Mouse (Mus musculus): ENCODE measurements around the gene Tssk6. TPM values are rescaled to one million over a fixed set of nuclear protein-coding genes. Genes with fewer than 3 reads are reported as not detected.

Tssk6 gene
- polyA plus RNA-seq, 1 experiment = 1.0 TPM

DNA sequence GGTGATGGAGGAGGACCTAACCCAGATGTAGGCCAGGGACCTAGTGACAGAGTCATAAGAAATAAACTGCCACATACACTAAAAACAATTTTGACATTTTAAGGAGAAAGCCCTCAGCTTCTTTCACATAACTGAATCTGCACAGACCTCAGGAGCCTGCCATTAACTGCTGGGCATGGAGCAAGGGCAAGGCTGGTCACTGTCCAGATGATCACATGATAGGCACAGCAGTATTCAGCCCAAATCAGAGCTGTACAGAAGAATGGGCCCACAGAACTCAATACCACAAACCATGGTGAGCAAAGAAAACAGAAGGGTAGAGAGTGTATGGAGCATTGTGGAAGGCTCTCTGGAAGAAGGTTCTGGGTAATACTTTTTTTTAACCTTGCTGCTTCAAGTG lies 24.9 kb downstream of the Tssk6 start:
- Histone ChIP-seq H3K27ac (ENCODE audit: insufficient read depth, low read length) (no peak overlapping the region), H3K27me3 (ENCODE audit: control insufficient read depth, insufficient read depth, low read length) (no peaks in the 10 kb centered on the region), H3K36me3 (ENCODE audit: control insufficient read depth, insufficient read depth, low read length) (peaks cover 2% of the 10 kb centered on the region; the same call in 1 of the 2 replicates), H3K4me1 (ENCODE audit: control insufficient read depth, insufficient read depth, insufficient read length) (no peaks in the 10 kb centered on the region), H3K4me3 (ENCODE audit: extremely low read depth, insufficient read depth, insufficient read length) (no peak overlapping the region)
- no peak for DNase-seq (ENCODE audit: low read depth in 1 of 2, low spot score in 2 of 2)
- no peak for TF ChIP-seq CTCF (IDR thresholded peaks at IDR 0.05; ENCODE audit: extremely low read depth, insufficient read depth, insufficient read length, insufficient replicate concordance)
- no peak for TF ChIP-seq POLR2A (IDR thresholded peaks at IDR 0.05; ENCODE audit: low read depth, low read length)

DNA sequence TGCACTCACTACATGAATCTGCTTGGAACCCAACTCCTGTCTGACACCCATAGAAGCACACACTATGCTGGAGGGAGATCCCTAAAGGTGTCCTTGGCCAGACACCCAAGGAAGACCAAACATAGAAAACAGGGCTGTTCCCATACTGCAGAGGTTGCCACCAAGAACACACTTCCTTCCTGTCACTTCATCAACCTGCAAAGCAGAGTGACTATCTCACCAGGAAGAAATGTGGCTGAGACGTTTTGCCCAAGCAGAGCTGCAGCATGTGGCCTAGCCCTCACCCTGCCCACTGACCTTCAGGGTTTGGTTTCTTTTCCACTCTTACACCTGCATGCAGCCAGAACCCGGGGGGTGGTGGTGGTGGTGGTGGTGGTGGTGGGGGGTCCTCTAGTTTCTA lies 31.8 kb downstream of the Tssk6 start:
- peaks cover 13% of the 10 kb centered on the region; the same call in 1 of the 2 replicates for H3K4me1 ChIP-seq (ENCODE audit: control insufficient read depth, insufficient read depth, insufficient read length)
- DNase-seq (ENCODE audit: low read depth in 1 of 2, low spot score in 2 of 2) = no peak
- 15% methylated on average over 2 of the region's 2 CpGs for WGBS
- no peaks in the 10 kb centered on the region for H3K27me3 ChIP-seq (ENCODE audit: control insufficient read depth, insufficient read depth, low read length)
- no peak overlapping the region for H3K27ac ChIP-seq (ENCODE audit: insufficient read depth, low read length)
- no peak overlapping the region for H3K4me3 ChIP-seq (ENCODE audit: extremely low read depth, insufficient read depth, insufficient read length)
- peaks cover 5% of the 10 kb centered on the region; the same call in 1 of the 2 replicates for H3K36me3 ChIP-seq (ENCODE audit: control insufficient read depth, insufficient read depth, low read length)
- TF ChIP-seq POLR2A (IDR thresholded peaks at IDR 0.05; ENCODE audit: low read depth, low read length) (no peak), CTCF (IDR thresholded peaks at IDR 0.05; ENCODE audit: extremely low read depth, insufficient read depth, insufficient read length, insufficient replicate concordance) (no peak)

DNA sequence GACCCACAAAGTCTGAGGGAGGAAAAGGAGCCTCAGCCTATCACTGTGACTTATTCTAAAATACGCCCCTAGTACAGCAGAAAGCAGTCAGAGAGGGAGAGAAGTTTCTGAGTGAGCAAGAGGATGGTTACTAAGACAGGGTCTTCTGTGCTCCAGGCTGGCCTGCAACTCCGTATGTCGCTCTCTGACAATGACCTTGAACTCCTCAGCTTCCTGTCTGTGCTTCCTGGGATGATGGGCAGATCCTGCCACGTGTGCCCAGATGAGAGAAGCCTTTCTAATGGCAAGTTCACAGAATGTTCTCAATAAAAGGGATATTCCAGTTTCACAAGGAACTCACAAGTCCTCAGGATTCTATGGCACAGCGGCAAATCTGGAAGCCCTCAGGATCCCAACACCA lies 32.6 kb downstream of the Tssk6 start:
- Histone ChIP-seq H3K4me1 (ENCODE audit: control insufficient read depth, insufficient read depth, insufficient read length) (peaks cover 17% of the 10 kb centered on the region; the same call in 1 of the 2 replicates), H3K27me3 (ENCODE audit: control insufficient read depth, insufficient read depth, low read length) (no peaks in the 10 kb centered on the region), H3K27ac (ENCODE audit: insufficient read depth, low read length) (peak overlapping the region; percentile 17; the same call in 1 of the 2 replicates), H3K4me3 (ENCODE audit: extremely low read depth, insufficient read depth, insufficient read length) (no peak overlapping the region), H3K36me3 (ENCODE audit: control insufficient read depth, insufficient read depth, low read length) (peaks cover 5% of the 10 kb centered on the region; the same call in 1 of the 2 replicates)
- TF ChIP-seq CTCF (IDR thresholded peaks at IDR 0.05; ENCODE audit: extremely low read depth, insufficient read depth, insufficient read length, insufficient replicate concordance) (no peak), POLR2A (IDR thresholded peaks at IDR 0.05; ENCODE audit: low read depth, low read length) (no peak)
- DNase-seq (ENCODE audit: low read depth in 1 of 2, low spot score in 2 of 2) = no peak
- WGBS = 81% methylated on average over 5 of the region's 5 CpGs

DNA sequence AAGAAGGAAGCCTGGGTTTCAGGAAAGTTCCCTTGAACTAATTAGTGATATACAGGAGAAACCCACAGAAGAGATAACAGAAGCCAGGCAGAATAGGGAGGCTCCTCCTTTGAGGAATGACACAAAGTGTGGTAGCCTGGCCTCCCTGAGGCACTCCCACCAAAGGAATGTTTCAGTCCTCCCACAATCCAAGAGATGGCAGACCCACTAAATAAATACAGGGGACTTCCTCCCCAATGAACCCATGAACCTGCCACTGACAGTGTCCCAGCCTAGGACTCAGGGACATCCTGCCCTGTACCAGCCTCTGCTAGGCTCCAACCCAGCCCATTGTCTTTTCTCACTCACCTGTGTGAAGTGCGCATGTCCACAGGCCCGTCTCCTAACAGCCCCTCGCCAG lies 33.4 kb downstream of the Tssk6 start:
- H3K27ac ChIP-seq (ENCODE audit: insufficient read depth, low read length) = no peak overlapping the region
- no peak for DNase-seq (ENCODE audit: low read depth in 1 of 2, low spot score in 2 of 2)
- H3K4me3 ChIP-seq (ENCODE audit: extremely low read depth, insufficient read depth, insufficient read length) = no peak overlapping the region
- peaks cover 25% of the 10 kb centered on the region; the same call in 1 of the 2 replicates for H3K4me1 ChIP-seq (ENCODE audit: control insufficient read depth, insufficient read depth, insufficient read length)
- TF ChIP-seq CTCF (IDR thresholded peaks at IDR 0.05; ENCODE audit: extremely low read depth, insufficient read depth, insufficient read length, insufficient replicate concordance) (no peak), POLR2A (IDR thresholded peaks at IDR 0.05; ENCODE audit: low read depth, low read length) (no peak)
- H3K27me3 ChIP-seq (ENCODE audit: control insufficient read depth, insufficient read depth, low read length) = no peaks in the 10 kb centered on the region
- peaks cover 5% of the 10 kb centered on the region; the same call in 1 of the 2 replicates for H3K36me3 ChIP-seq (ENCODE audit: control insufficient read depth, insufficient read depth, low read length)
- 94% methylated on average over 3 of the region's 3 CpGs for WGBS

DNA sequence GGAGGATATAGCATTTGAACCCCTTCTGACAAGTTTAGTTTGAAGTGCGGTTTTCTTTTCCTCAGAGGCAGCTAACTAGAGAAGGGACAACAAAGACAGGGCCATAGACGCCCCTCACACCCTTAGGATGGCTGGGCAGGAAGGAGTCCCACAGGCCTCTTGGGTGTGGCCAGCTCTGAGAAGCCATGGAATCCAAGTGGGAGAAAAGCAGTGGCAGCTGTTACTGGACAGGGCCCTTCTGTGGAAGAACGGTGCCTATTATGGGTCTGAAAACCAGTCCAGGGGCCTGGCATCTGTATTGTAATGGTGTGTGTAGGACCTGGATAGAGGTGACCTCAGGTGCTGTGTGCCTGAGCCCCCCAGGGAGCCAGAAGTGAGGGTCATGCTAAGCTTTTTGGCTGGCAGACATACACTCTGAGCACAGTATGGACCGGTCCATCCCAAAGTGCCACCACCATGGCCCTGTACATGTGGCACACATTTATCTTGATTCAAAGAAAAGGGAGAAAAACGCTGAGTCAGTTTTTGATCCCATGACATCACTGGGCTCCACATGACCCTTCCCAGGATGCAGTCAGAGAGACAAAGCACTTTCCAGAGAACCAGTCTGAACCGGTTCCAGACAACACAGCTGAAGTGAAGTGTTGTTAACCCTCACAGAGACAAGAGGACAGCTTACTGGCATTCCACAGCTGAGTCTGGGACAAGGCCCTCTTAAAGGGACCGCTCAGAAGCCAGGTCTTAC lies 34.2 kb downstream of the Tssk6 start:
- Histone ChIP-seq H3K27me3 (ENCODE audit: control insufficient read depth, insufficient read depth, low read length) (no peaks in the 10 kb centered on the region), H3K4me3 (ENCODE audit: extremely low read depth, insufficient read depth, insufficient read length) (no peak overlapping the region), H3K27ac (ENCODE audit: insufficient read depth, low read length) (peak overlapping the region; percentile 11; the same call in 1 of the 2 replicates), H3K4me1 (ENCODE audit: control insufficient read depth, insufficient read depth, insufficient read length) (peaks cover 27% of the 10 kb centered on the region; the same call in 1 of the 2 replicates), H3K36me3 (ENCODE audit: control insufficient read depth, insufficient read depth, low read length) (peaks cover 3% of the 10 kb centered on the region; the same call in 1 of the 2 replicates)
- WGBS = 89% methylated on average over 7 of the region's 7 CpGs
- no peak for TF ChIP-seq CTCF (IDR thresholded peaks at IDR 0.05; ENCODE audit: extremely low read depth, insufficient read depth, insufficient read length, insufficient replicate concordance)
- TF ChIP-seq POLR2A (IDR thresholded peaks at IDR 0.05; ENCODE audit: low read depth, low read length) = no peak
- no peak for DNase-seq (ENCODE audit: low read depth in 1 of 2, low spot score in 2 of 2)

DNA sequence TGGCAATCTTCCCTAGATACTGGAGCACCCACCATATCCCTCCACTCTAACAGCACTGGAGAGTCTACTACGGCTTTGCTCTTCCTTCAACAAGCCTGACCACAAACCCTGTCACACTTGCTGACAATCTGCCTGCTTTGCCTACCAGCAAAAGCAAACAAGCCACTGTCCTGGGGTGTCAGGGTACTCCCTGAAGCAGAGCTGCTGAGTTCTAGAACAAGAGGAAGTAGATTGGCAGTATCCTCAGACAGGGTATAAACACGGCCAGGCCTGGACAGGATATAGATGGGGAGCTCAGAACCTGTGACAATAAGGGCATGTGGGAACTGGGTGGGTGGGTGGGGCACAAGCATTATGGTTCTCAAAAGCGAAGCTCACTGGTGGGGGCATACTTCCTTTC lies 35.5 kb downstream of the Tssk6 start:
- Histone ChIP-seq H3K27ac (ENCODE audit: insufficient read depth, low read length) (peak overlapping the region; percentile 51; the same call in 1 of the 2 replicates), H3K4me3 (ENCODE audit: extremely low read depth, insufficient read depth, insufficient read length) (no peak overlapping the region), H3K4me1 (ENCODE audit: control insufficient read depth, insufficient read depth, insufficient read length) (peaks cover 27% of the 10 kb centered on the region; the same call in 1 of the 2 replicates), H3K36me3 (ENCODE audit: control insufficient read depth, insufficient read depth, low read length) (peaks cover 3% of the 10 kb centered on the region; the same call in 1 of the 2 replicates), H3K27me3 (ENCODE audit: control insufficient read depth, insufficient read depth, low read length) (no peaks in the 10 kb centered on the region)
- no peak for TF ChIP-seq POLR2A (IDR thresholded peaks at IDR 0.05; ENCODE audit: low read depth, low read length)
- no peak for TF ChIP-seq CTCF (IDR thresholded peaks at IDR 0.05; ENCODE audit: extremely low read depth, insufficient read depth, insufficient read length, insufficient replicate concordance)
- WGBS = 30% methylated on average over 3 of the region's 3 CpGs
- peak; percentile 20 to 35 for DNase-seq (ENCODE audit: low read depth in 1 of 2, low spot score in 2 of 2)

Measured in spleen, adult 2 months (tissue).